Mouse (Mus musculus): ENCODE measurements at regions not wholly inside any gene's neighbourhood (a gene's known extent, or its start where the extent isn't known, plus 50 kb on each side); places are given as distances from the start of the nearest gene placed in this dataset.

GRCm38 (mm10) chr7:106494851-106495250 lies 185.5 kb downstream of the Olfr693 start:
- TF ChIP-seq CTCF (IDR thresholded peaks at IDR 0.05; ENCODE audit: extremely low read depth, insufficient read depth, insufficient read length, insufficient replicate concordance) (no peak), POLR2A (IDR thresholded peaks at IDR 0.05; ENCODE audit: low read depth, low read length) (no peak)

Measured in spleen, adult 2 months (tissue).